Mouse (Mus musculus): Measurements from ENCODE around the gene Il18rap.

DNA sequence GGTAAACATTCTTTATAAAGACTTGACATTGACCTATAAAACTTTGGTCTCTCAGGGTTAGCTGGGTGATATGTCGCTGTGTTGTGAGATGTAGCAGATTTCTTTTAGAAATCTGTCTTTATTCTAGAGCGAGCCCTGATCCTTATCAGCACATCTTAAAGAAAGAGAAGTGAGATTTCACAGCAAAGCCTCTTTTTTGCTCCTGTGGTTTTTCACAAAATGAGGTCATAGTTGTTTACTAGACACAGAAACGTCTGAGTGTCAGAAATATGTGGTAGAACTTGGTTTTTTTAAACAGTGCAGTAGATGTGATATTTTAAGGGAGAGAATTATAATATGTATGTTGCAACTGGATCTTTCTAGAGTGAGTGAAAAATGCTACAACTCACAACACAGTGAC is 39.5 kb upstream of the Il18rap start:
- TF ChIP-seq CTCF (IDR thresholded peaks at IDR 0.05; ENCODE audit: borderline replicate concordance, insufficient read depth, low read length) (no peak), POLR2A (IDR thresholded peaks at IDR 0.05; ENCODE audit: low read depth, low read length) (no peak)

Measured in embryonic fibroblast, embryonic 13.5 days (primary cell).